Mouse (Mus musculus) stomach, embryonic 16.5 days (tissue): Measurements from ENCODE around the gene Tnfaip3. TPM values are rescaled to one million over a fixed set of nuclear protein-coding genes. Genes with fewer than 3 reads are reported as not detected.

ENCODE experiments used
- ATAC-seq: fragments of 200-750 bp; cut with Nextera tagmentation; 2 replicates; pipeline ENCODE4 v1.8.0; 2017; ENCODE audit warnings: moderate number of reproducible peaks, moderate TSS enrichment; ENCODE audit not compliant: insufficient read depth, low FRiP score
- H3K27ac ChIP-seq: fragments of 300-500 bp; sonication (generic); 2 replicates; pipeline ENCODE4 v1.5.1; 2014; ENCODE audit warnings: low read length
- H3K27me3 ChIP-seq: fragments of 300-500 bp; sonication (generic); 2 replicates; pipeline ENCODE4 v1.6.1; 2014; ENCODE audit warnings: low read length, control low read depth, mixed read lengths; ENCODE audit not compliant: control insufficient read depth, insufficient read depth
- H3K36me3 ChIP-seq: fragments of 300-500 bp; sonication (generic); 2 replicates; pipeline ENCODE4 v1.6.1; 2014; ENCODE audit warnings: low read length; ENCODE audit not compliant: control insufficient read depth, insufficient read depth
- H3K4me1 ChIP-seq: fragments of 300-500 bp; sonication (generic); 2 replicates; pipeline ENCODE4 v1.6.1; 2014; ENCODE audit warnings: low read length, control low read depth, mixed read lengths; ENCODE audit not compliant: control insufficient read depth, insufficient read depth
- H3K4me2 ChIP-seq: fragments of 300-500 bp; sonication (generic); 2 replicates; pipeline ENCODE4 v1.6.1; 2014; ENCODE audit warnings: low read depth, low read length, mixed read lengths
- H3K4me3 ChIP-seq: fragments of 300-500 bp; sonication (generic); replicated peaks from 2 replicates; pipeline ENCODE4 v1.5.1; 2014; ENCODE audit warnings: mild to moderate bottlenecking, low read length
- H3K9ac ChIP-seq: fragments of 300-500 bp; sonication (generic); 2 replicates; pipeline ENCODE4 v1.6.1; 2014; ENCODE audit warnings: low read length
- H3K9me3 ChIP-seq: fragments of 300-500 bp; sonication (generic); replicated peaks from 2 replicates; pipeline ENCODE4 v1.6.1; 2016; ENCODE audit warnings: low read length, control low read depth; ENCODE audit not compliant: control insufficient read depth
- WGBS: fragments of 180-500 bp; shearing (Covaris S2); extraction: QIAGEN DNeasy Blood & Tissue Kit; methylation state at CpG from one replicate; pipeline ENCODE4 v1.1.7; 2014; 5-methylcytosine and 5-hydroxymethylcytosine counted together
- polyA plus RNA-seq: library from polyadenylated mRNA; unstranded; fragments of >200 nt; fragmentation: Nextera tagmentation; extraction: Ambion mirVana; gene quantifications from 2 replicates; pipeline ENCODE4 v1.2.1, GENCODE M21; 2015

Tnfaip3 gene
- polyA plus RNA-seq = 2.5 and 3.1 TPM in 2 replicates

- no peaks in the 10 kb centered on the region for H3K36me3 ChIP-seq
- no peaks in the 10 kb centered on the region for H3K27me3 ChIP-seq
- H3K4me3 ChIP-seq = peak within 1 kb of the TSS; percentile 82
- ATAC-seq = peak; percentile 95
- H3K4me2 ChIP-seq = peak within 1 kb of the TSS; percentile 91
- under 1% methylated on average over 38 of the region's 38 CpGs for WGBS
- H3K9me3 ChIP-seq = no peaks in the 10 kb centered on the region
- H3K27ac ChIP-seq = peak within 1 kb of the TSS; percentile 72
- H3K9ac ChIP-seq = peak within 1 kb of the TSS; percentile 94
- H3K4me1 ChIP-seq = peaks cover 13% of the 10 kb centered on the region; the same call in 1 of the 2 replicates
These were observed at the start of gene Tnfaip3 for GRCm38 (mm10) chr10:19015257-19015862. TSS of gene Tnfaip3 (minus strand) at chr10:19015657.

DNA sequence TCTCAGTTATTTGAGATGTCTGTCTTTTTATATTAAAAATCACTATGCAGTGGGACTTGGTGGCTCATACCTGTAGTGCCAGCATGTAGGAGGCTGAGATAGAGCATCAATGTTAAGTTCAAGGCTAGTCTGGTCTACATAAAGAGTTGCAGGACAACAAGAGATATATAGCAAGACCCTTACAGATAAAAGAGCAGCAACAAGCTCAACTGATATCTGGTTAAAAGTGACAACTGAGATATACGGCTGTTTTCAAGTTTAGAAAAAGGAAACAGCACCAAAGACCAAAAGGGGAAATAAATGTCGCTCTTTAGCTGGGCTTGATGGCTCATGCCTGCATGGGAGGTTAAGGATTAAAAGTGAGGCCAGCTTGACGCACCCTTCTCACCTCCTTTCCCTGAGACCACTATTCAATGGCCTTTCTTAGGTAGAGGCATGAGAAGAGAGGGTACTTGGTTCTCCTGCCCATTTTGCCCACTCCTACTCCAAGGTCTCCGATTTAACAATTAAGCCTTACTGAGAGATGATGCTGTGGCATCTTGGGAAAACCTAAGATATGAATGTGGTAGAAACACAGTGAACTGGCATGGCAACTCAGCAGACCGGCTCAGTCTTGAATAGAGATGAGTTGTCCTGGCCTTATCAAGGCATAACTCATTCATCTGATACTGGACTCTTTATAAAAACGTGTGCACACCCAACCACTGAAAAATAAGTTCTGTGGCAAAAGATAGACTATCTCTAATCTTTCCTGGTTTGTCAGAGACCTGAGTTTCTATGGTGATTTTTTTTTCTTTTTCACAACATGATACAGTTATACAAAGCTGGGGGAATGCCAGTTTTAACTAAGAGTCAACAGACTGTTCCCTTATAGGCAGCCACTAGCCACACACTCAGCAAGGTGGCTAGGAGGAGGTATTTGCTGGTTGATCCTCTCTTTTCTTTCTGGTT lies 49.5 kb upstream of the Tnfaip3 start:
- no peaks in the 10 kb centered on the region for H3K27me3 ChIP-seq
- no peak overlapping the region for H3K9ac ChIP-seq
- H3K36me3 ChIP-seq = no peaks in the 10 kb centered on the region
- H3K27ac ChIP-seq = no peak overlapping the region
- no peak for ATAC-seq
- 66% methylated on average over 6 of the region's 6 CpGs for WGBS
- H3K4me2 ChIP-seq = no peak overlapping the region
- H3K9me3 ChIP-seq = no peaks in the 10 kb centered on the region
- H3K4me3 ChIP-seq = no peak overlapping the region
- peaks cover 5% of the 10 kb centered on the region; the same call in 1 of the 2 replicates for H3K4me1 ChIP-seq

DNA sequence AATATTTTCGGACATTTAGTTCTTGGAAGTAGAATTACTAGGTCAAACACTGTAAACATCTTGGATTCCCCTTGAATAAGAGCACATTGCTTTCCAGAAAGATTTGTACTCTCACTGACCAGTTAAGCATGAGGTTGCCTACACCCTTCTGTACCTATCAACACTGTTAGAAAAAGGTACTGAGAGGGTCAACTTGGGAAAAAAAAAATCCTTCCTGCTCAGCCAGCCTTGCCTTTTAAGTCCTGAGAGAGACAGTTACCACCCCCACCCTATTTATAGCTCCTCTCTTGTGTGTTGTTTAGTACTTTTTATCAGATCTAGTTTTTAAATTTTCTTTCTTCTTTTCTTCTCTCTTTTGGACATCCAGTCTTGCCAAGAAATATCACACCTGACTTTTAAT lies 48.2 kb upstream of the Tnfaip3 start:
- Histone ChIP-seq H3K27ac (no peak overlapping the region), H3K4me1 (peaks cover 5% of the 10 kb centered on the region; the same call in 1 of the 2 replicates), H3K9ac (no peak overlapping the region), H3K4me3 (no peak overlapping the region), H3K9me3 (no peaks in the 10 kb centered on the region), H3K27me3 (no peaks in the 10 kb centered on the region), H3K36me3 (no peaks in the 10 kb centered on the region), H3K4me2 (no peak overlapping the region)
- no peak for ATAC-seq
- 71% methylated on average over 1 of the region's 1 CpGs for WGBS

DNA sequence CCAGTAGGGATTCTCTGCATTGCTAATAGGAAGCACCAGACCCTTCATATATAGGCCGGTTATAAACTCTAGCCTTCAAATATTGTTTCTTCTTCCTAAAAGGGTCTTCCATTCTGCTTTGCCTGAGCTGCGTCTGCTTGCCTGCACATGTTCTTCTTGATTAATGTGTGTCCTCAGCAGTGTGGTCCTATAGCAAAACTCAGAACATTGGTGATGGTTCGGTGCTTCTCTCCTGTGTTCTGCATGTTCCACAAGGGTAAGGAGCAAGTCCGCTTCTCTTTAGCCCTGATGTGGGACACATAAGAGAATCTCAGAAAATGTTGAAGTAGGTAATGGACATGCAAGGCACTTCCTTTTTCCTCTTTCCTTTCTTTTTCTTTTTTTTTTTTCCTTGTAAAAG lies 47.8 kb upstream of the Tnfaip3 start:
- ATAC-seq = no peak

DNA sequence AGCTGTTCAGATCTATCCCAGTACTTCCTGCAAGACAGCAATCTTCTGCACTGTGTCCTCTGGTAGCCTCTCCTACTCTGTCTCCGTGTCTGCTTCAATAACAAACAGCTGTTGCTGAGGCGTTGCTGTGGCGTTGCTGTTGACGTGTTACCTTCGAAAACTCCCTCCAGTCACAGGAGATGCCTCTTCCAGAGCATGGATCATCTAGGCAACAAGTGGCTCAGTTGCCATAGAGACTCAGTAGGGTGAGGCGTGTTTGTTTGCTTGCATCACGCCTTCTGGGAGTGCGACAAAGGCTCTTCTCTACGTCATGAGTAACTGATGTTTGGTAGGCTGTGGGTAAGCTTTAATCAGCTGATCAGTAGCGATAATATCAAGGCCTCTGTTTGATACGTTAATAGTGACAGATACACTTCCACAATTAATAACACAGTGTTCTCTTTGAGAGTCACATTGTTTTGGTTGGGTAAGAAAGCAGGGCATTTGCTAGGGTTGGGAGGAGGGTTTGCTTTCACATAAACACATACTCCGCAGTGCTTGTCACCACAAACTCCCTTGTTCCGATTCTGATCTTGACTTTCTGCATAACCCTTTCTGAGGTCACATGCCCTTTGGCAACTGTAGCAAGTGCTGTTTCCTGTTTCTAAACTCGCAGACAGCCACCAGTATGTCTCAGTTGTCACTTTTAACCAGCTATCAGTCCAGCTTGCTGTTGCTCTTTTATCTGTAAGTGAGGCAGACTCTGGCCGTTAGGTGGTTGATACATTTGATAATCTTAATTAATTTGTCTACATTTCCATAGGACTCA lies 46.8 kb upstream of the Tnfaip3 start:
- peaks cover 5% of the 10 kb centered on the region; the same call in 1 of the 2 replicates for H3K4me1 ChIP-seq
- H3K36me3 ChIP-seq = no peaks in the 10 kb centered on the region
- 35% methylated on average over 15 of the region's 15 CpGs for WGBS
- H3K9ac ChIP-seq = no peak overlapping the region
- no peak overlapping the region for H3K4me2 ChIP-seq
- H3K27ac ChIP-seq = no peak overlapping the region
- no peaks in the 10 kb centered on the region for H3K9me3 ChIP-seq
- H3K27me3 ChIP-seq = no peaks in the 10 kb centered on the region
- ATAC-seq = 0 out of 2 replicates have a peak, but pooled peaks have one; percentile 33
- no peak overlapping the region for H3K4me3 ChIP-seq

More for the DNA sequence above, 47.8 kb upstream of the Tnfaip3 start:
- Histone ChIP-seq H3K9me3 (no peaks in the 10 kb centered on the region), H3K27me3 (no peaks in the 10 kb centered on the region), H3K9ac (no peak overlapping the region; the same call in 1 of the 2 replicates), H3K27ac (peak overlapping the region; percentile 33; the same call in 1 of the 2 replicates), H3K4me1 (peaks cover 5% of the 10 kb centered on the region; the same call in 1 of the 2 replicates), H3K4me2 (no peak overlapping the region), H3K36me3 (no peaks in the 10 kb centered on the region), H3K4me3 (no peak overlapping the region)
- 77% methylated on average over 4 of the region's 4 CpGs for WGBS

DNA sequence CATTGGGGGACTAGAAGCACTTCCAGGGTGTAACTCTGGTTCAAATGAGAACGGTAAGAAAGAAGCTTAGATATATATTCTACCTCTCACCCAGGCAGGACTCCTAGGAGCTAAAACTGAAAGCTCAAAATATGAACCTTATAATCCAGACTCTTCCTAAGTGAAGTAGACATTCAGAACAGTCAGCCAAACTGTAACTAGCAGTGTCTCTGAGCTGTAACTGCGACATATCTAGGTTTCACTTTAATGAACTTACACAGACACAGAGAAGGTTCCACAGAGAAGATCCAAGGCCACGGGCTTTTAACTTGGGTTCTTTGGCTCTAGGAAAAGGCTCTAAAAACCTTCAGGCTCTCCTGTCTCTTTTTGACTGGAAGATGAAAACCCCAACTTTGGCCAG lies 45.7 kb upstream of the Tnfaip3 start:
- Histone ChIP-seq H3K4me1 (peaks cover 5% of the 10 kb centered on the region; the same call in 1 of the 2 replicates), H3K9ac (no peak overlapping the region), H3K36me3 (no peaks in the 10 kb centered on the region), H3K9me3 (no peaks in the 10 kb centered on the region), H3K4me3 (no peak overlapping the region), H3K27ac (no peak overlapping the region), H3K4me2 (no peak overlapping the region), H3K27me3 (no peaks in the 10 kb centered on the region)
- ATAC-seq = no peak
- 86% methylated on average over 3 of the region's 3 CpGs for WGBS

DNA sequence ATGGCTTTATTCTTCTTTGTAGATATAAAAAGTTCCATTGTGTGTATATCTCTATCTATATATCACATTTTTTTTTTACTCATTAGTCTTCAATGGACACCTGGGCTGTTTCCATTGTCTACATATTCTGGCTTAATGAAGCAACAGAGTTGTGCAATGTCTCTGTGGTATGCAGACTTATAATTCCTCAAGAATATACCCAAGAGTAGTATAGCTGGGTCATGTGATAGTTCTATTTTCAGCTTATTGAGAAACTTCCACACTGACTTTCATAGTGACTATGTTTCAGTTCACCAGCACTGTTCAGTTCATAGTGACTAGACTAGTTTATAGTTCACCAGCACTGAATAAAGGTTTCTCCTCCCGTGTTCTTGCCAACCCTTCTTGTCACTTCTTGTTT lies 38.1 kb upstream of the Tnfaip3 start:
- Histone ChIP-seq H3K27ac (no peak overlapping the region), H3K4me1 (no peaks in the 10 kb centered on the region), H3K27me3 (no peaks in the 10 kb centered on the region), H3K9me3 (no peaks in the 10 kb centered on the region), H3K36me3 (no peaks in the 10 kb centered on the region), H3K4me3 (no peak overlapping the region), H3K4me2 (no peak overlapping the region), H3K9ac (no peak overlapping the region)
- ATAC-seq = no peak
- 65% methylated on average over 1 of the region's 1 CpGs for WGBS

DNA sequence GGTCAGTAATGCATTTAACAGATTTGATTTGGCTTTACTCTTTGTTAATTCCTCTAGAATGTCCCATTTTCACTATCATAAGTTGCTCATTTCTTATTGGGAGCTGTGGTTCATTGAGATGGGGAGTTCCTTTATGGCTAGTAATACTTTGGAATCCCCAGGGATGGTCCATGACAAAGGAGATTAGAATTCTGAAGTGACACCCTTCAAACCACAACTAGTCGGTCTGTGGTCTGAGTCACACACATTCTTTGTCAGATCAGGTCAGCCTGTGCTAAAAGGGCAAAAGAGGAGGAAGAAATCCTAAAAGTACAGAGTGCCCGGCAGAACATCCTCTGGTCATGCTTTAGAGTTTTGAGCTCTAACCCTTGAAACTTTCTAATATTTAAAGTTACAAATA lies 30.5 kb upstream of the Tnfaip3 start:
- H3K9me3 ChIP-seq = no peaks in the 10 kb centered on the region
- no peak overlapping the region for H3K4me3 ChIP-seq
- no peak overlapping the region for H3K9ac ChIP-seq
- WGBS = 62% methylated on average over 2 of the region's 2 CpGs
- H3K36me3 ChIP-seq = no peaks in the 10 kb centered on the region
- no peak for ATAC-seq
- no peaks in the 10 kb centered on the region for H3K27me3 ChIP-seq
- H3K27ac ChIP-seq = no peak overlapping the region
- no peaks in the 10 kb centered on the region for H3K4me1 ChIP-seq
- no peak overlapping the region for H3K4me2 ChIP-seq
